Mouse (Mus musculus): ENCODE results near the gene Abcd3. TPM values are rescaled to one million over a fixed set of nuclear protein-coding genes. Genes with fewer than 3 reads are reported as not detected.

Gene Abcd3
- polyA plus RNA-seq (2016; fragmentation: Nextera tagmentation; extraction: Ambion mirVana), result 39.1 and 39.9 TPM in 2 replicates

DNA sequence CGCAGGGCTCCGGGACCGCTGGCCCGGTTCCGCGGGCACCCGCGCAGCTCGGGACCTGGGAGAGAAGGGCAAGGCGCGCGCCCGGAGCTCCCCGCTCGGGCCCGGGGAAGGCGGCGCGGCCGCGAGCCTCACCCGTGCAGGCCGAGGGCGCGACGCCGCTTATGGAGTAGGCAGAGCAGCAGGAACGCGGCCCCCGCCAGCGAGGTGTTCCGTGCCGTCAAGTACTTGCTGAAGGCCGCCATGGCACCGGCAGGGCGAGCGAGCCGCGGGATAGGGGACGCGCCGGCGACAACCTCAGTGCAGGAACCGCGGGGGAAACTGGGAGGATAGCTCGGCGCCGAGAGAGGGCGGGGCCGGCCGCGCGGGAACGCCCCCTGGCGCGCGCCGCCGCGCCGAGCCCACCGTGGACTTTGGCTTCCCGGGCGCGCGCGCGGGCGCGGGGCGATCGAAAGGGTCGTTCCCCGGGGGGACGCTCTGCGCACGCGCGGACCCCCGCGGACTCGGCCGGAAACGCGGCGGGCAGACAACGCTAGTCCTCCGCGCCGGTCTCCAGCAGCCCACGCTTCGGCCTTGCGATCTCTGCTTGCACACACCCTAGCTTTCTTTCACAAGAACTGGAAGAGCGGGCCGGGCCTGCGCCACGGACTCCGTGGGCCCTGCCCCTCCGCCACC, at the start of gene Abcd3:
Abcd3 (minus strand) TSS at position 426 of the 672 bp plus-strand sequence.
- Histone ChIP-seq H3K27ac (peak within 1 kb of the TSS; percentile 97), H3K4me3 (peak within 1 kb of the TSS; percentile 90), H3K27me3 (ENCODE audit: insufficient read depth, poor library complexity, severe bottlenecking) (no peaks in the 10 kb centered on the region), H3K9me3 (no peaks in the 10 kb centered on the region), H3K4me1 (replicated peaks) (peaks cover 20% of the 10 kb centered on the region), H3K36me3 (no peaks in the 10 kb centered on the region)
- DNase-seq (ENCODE audit: low spot score), result peak; percentile 92
- WGBS, result under 1% methylated on average over 99 of the region's 99 CpGs

DNA sequence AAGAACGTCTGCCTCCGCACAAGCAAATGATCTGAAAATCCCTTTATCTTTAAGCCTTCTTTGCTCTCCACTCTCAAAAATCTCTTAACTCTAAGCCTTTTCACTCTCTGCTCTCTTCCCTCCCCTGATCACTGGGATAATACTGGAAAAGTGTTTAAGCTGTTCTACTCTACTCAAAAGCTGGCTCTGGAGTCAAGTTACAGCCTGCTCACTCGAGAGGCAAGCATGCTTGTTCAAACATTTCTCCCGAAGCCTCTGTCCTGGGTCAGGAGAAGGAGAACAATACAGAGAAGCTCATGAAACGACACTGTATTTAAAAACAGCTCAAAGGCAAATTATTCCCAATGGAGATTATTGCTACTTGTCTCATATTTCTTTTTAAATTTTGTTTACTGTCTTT, 44.0 kb upstream of the Abcd3 start:
- Histone ChIP-seq H3K27me3 (ENCODE audit: insufficient read depth, poor library complexity, severe bottlenecking) (no peaks in the 10 kb centered on the region), H3K36me3 (no peaks in the 10 kb centered on the region), H3K4me1 (replicated peaks) (peaks cover 11% of the 10 kb centered on the region), H3K9me3 (no peaks in the 10 kb centered on the region), H3K27ac (no peak overlapping the region), H3K4me3 (no peak overlapping the region)
- DNase-seq (ENCODE audit: low spot score), result no peak
- 39% methylated on average over 5 of the region's 5 CpGs for WGBS

DNA sequence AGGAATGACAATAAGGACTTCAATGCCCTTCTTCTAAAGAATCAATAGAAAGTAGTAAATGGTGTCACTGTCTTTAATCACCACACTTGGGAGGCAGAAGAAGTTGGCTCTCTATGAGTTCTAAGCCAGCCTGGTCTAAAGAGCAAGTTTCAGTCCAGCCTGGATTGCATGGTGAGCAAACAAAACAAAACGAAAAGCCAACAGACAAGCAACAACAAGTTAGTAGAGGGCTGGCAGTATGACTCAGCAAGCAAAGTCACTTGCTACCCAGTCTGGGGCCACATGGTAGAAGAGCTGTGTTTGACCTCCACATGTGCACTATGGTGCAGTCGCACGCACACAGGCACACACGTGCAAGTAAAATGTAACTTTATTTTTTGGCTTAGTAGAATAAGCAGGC, 41.0 kb upstream of the Abcd3 start:
- no peak for DNase-seq (ENCODE audit: low spot score)
- Histone ChIP-seq H3K4me3 (no peak overlapping the region), H3K4me1 (replicated peaks) (peaks cover 11% of the 10 kb centered on the region), H3K27ac (no peak overlapping the region), H3K36me3 (no peaks in the 10 kb centered on the region), H3K9me3 (no peaks in the 10 kb centered on the region), H3K27me3 (ENCODE audit: insufficient read depth, poor library complexity, severe bottlenecking) (no peaks in the 10 kb centered on the region)
- 92% methylated on average over 4 of the region's 4 CpGs for WGBS

DNA sequence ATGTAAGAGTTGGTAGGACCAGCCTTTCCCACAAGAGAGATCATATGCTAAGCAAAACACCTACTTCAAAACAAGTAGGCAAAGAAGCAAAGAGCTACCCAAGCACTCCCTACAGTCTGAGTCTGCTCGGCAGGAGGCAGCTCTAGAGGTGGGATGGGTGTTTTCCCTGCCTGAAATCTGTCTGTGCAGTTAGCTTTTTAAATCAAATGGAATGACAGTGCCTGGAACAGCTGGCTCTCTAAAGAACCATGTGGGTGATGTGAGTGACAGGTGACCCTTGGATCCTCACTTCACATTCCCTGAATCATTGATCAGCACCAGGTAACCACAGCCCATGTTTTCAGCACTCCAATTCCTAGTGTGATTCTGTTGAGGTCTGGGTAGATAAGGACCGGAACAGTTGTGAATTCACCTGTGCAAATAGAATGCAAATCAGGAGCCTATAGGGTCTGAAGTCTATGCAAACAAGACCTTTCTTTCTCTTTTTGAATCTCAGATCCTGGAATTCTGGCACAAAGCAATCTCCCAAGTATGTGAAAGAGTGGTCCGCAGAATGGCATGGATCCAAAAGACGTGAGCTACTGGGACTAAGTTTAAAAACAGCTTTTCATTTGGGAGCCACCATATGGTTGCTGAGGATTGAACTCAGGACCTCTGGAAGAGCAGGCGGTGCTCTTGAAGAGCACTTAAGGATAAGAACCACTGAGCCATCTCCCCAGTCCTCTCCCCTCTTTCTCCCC, 38.8 kb upstream of the Abcd3 start:
- Histone ChIP-seq H3K27ac (no peak overlapping the region), H3K36me3 (no peaks in the 10 kb centered on the region), H3K4me3 (no peak overlapping the region), H3K4me1 (replicated peaks) (peaks cover 8% of the 10 kb centered on the region), H3K27me3 (ENCODE audit: insufficient read depth, poor library complexity, severe bottlenecking) (no peaks in the 10 kb centered on the region), H3K9me3 (no peaks in the 10 kb centered on the region)
- DNase-seq (ENCODE audit: low spot score), result no peak
- WGBS, result 78% methylated on average over 5 of the region's 5 CpGs

DNA sequence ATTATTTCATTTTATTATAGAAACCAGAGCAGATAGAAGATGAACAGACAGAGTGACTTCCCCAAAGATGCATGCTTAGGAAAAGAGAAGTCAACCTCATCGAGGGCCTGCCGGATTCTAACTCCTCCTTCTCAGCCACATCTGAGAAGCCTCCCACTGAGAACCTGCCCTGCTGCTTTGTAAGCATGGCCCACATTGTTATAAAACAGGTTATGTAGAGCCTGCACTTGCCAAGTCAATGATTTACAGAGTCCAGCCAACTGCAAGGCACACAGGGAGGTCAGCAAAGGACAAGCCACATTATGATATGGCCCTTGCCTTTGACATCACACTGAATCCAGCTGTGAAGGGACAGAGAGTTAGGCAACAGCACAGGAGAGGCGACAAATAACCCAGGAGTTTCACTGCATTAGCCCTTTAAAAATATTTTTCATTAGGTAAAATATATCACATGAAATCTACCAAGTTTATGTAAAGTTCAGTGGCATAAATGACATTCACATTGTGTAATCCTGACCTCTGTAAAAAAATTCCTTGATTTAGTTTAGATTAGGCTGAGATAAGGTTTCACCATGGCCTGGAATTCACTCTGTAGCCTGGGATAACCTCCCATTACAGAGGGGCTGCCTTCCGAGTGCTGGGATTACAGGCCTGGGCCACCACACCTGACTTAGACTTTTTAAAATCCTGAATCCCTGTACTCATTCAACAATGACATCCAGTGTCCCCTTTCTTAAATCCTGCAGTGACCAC, 37.1 kb upstream of the Abcd3 start:
- H3K36me3 ChIP-seq, result no peaks in the 10 kb centered on the region
- no peak for DNase-seq (ENCODE audit: low spot score)
- H3K27ac ChIP-seq, result no peak overlapping the region
- no peaks in the 10 kb centered on the region for H3K27me3 ChIP-seq (ENCODE audit: insufficient read depth, poor library complexity, severe bottlenecking)
- H3K4me3 ChIP-seq, result no peak overlapping the region
- H3K4me1 ChIP-seq (replicated peaks), result peaks cover 2% of the 10 kb centered on the region; the same call in 1 of the 2 replicates
- WGBS, result 47% methylated on average over 4 of the region's 4 CpGs
- H3K9me3 ChIP-seq, result no peaks in the 10 kb centered on the region

DNA sequence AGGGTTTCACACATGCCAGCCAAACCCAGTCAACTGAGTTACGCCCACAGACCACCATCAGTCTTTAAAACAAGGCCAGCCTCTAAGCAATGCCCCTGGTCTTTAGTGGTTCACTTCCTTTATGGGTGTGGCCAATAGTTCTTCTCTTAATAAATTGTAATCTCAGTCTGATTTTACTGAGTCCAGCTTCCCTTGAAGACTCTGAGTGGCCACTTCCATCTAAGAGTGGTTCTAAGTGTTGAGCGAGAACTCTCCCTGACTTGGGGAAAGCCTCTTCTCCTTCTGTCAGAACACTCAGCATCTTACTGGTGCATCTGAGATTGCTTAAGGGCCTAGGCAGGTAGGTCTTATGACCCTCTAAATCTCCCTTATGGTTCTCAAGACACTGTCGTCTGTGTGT, 35.9 kb upstream of the Abcd3 start:
- Histone ChIP-seq H3K9me3 (no peaks in the 10 kb centered on the region), H3K4me1 (replicated peaks) (peaks cover 2% of the 10 kb centered on the region; the same call in 1 of the 2 replicates), H3K36me3 (no peaks in the 10 kb centered on the region), H3K4me3 (no peak overlapping the region), H3K27me3 (ENCODE audit: insufficient read depth, poor library complexity, severe bottlenecking) (no peaks in the 10 kb centered on the region), H3K27ac (no peak overlapping the region)
- DNase-seq (ENCODE audit: low spot score), result no peak
- WGBS, result 87% methylated on average over 3 of the region's 3 CpGs

DNA sequence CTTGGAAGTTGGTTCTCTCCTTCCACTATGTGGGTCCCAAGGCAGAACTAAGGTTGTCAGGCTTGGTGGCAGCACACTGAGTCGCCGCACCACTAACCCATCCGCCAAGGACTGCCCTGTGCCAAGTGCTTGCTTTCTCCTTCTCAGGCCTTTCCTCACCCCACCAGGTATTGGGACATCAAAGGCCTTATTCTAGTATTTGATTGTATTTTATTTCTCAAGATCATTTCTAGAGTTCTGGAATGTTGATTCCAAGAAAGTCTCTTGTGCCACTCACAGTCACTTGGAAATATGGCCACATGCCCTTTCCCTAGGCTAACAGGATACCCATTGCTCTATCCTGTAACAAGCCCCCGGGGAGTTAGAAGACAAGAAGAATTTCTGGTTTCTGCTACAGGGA, 35.3 kb upstream of the Abcd3 start:
- Histone ChIP-seq H3K27ac (no peak overlapping the region), H3K9me3 (no peaks in the 10 kb centered on the region), H3K27me3 (ENCODE audit: insufficient read depth, poor library complexity, severe bottlenecking) (no peaks in the 10 kb centered on the region), H3K4me3 (no peak overlapping the region), H3K36me3 (no peaks in the 10 kb centered on the region), H3K4me1 (replicated peaks) (peaks cover 2% of the 10 kb centered on the region; the same call in 1 of the 2 replicates)
- 92% methylated on average over 4 of the region's 4 CpGs for WGBS
- DNase-seq (ENCODE audit: low spot score), result no peak

DNA sequence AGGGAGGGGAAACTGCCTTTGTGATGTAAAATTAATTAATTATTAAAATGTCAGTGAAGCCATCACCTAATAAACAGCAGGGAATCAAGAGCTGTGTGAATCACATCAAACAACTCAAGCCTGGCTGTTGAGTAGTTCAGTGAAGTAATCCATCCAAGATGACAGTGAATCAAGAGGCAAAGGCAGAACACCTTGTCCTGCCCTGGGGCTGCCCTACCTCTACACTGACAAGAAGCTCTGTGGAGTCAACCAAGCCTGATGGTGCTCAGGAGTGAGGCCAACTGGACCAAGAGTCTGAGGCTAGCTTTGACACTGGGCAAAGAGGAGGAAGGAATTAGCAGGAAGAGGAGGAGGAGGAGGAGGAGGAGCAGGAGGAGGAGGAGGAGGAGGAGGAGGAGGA, 32.2 kb upstream of the Abcd3 start:
- no peak for DNase-seq (ENCODE audit: low spot score)
- Histone ChIP-seq H3K27me3 (ENCODE audit: insufficient read depth, poor library complexity, severe bottlenecking) (no peaks in the 10 kb centered on the region), H3K27ac (no peak overlapping the region), H3K4me1 (replicated peaks) (peaks cover 7% of the 10 kb centered on the region), H3K4me3 (no peak overlapping the region), H3K36me3 (no peaks in the 10 kb centered on the region), H3K9me3 (no peaks in the 10 kb centered on the region)

DNA sequence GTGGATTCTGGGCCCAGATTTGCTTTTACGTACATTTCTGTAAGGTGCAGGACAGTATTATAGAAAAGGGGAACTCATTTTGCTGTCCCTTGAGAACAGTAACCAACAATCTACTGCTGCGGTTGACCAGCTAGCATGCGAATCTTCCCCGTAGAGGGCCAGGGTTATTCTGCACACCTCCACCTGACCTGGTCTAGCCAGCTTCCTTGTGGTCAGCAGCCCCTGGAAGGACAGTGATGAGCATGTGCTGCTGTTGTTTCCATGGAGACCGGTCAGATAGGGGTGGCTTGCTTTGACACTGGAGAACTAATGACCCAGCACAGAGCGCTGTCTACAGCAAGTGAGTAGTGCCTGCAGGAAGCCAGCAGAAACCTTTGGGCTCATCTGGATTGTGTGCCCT, 29.6 kb upstream of the Abcd3 start:
- Histone ChIP-seq H3K4me3 (no peak overlapping the region), H3K27ac (no peak overlapping the region), H3K9me3 (no peaks in the 10 kb centered on the region), H3K4me1 (replicated peaks) (peaks cover 7% of the 10 kb centered on the region), H3K36me3 (no peaks in the 10 kb centered on the region), H3K27me3 (ENCODE audit: insufficient read depth, poor library complexity, severe bottlenecking) (no peaks in the 10 kb centered on the region)
- DNase-seq (ENCODE audit: low spot score), result no peak
- 91% methylated on average over 6 of the region's 6 CpGs for WGBS

DNA sequence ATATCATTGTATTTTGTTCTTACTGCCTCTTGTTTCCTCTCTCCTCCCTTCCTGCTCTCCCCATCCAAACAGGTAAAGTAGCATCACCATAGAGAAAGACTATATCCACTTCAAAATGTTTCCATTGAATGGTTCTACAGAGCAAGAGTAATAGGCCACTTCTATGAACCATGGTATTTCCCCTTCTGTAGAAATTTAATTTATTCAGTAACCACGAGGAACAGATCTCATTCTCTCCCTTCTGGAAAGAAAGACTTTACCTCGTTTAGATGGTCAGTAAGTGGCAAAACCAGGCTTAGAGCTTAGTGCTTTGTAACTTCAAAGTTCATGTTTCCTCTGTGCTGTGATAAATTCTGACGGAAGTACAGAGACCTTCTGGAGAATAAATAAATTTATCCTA, 28.9 kb upstream of the Abcd3 start:
- 87% methylated on average over 3 of the region's 3 CpGs for WGBS

DNA sequence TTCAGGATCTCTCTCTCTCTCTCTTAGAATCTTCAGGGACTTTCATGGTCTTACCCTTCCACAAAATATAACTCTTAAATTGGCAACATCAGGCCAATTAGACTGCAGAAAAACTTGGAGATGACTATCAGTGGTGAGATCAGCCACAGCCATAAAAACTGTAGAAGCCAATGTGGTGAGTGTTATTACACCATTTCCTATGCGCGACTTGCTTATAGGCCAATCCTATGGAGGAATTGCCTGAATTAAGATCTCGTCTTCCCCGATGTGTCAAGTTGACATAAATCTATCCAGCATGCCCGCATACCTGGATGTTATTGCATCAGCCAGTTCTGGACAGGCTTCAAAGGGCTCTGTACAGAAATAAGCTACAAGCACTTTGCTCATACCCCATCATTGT, 28.2 kb upstream of the Abcd3 start:
- no peak for DNase-seq (ENCODE audit: low spot score)
- WGBS, result 93% methylated on average over 5 of the region's 5 CpGs

More for the DNA sequence above, 28.9 kb upstream of the Abcd3 start:
- Histone ChIP-seq H3K9me3 (no peaks in the 10 kb centered on the region), H3K36me3 (no peaks in the 10 kb centered on the region), H3K4me1 (replicated peaks) (peaks cover 7% of the 10 kb centered on the region), H3K27ac (no peak overlapping the region), H3K27me3 (ENCODE audit: insufficient read depth, poor library complexity, severe bottlenecking) (no peaks in the 10 kb centered on the region), H3K4me3 (no peak overlapping the region)
- no peak for DNase-seq (ENCODE audit: low spot score)

DNA sequence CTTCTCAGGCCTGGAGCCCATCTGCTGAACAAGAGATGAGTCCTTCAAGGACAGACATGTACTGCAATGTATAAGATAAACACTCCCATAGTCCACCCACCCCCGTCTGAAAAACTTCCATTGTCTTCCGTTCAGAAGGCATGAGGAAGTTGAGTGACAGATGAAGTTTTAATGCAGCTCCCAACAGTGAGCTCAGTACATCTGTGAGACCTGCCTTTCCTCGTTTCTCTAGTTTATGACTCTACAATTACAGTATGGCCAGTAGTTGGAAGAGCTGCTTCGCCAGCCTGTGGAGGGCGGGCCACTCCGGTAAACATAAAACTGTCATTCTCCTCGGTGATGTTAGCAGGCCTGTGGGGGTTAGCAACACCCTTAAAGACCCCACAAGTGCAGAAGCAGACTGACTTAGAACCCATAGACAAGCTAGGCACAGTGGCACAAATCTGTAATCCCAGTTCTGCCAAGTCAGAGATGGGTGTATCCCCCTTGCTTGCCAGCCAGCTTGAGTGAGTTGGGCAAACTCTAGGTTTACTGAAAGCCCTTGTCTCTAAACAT, 27.3 kb upstream of the Abcd3 start:
- Histone ChIP-seq H3K4me1 (replicated peaks) (peaks cover 6% of the 10 kb centered on the region), H3K36me3 (no peaks in the 10 kb centered on the region), H3K27me3 (ENCODE audit: insufficient read depth, poor library complexity, severe bottlenecking) (no peaks in the 10 kb centered on the region), H3K4me3 (no peak overlapping the region), H3K27ac (no peak overlapping the region), H3K9me3 (0 out of 2 replicates have a peak, but pooled peaks cover 3% of the 10 kb centered on the region)
- no peak for DNase-seq (ENCODE audit: low spot score)
- 85% methylated on average over 7 of the region's 7 CpGs for whole genome bisulfite sequencing

More for the DNA sequence above, 28.2 kb upstream of the Abcd3 start:
- peaks cover 7% of the 10 kb centered on the region for H3K4me1 ChIP-seq (replicated peaks)
- 0 out of 2 replicates have a peak, but pooled peaks cover 2% of the 10 kb centered on the region for H3K9me3 ChIP-seq
- no peaks in the 10 kb centered on the region for H3K36me3 ChIP-seq
- H3K4me3 ChIP-seq, result no peak overlapping the region
- H3K27ac ChIP-seq, result no peak overlapping the region
- no peaks in the 10 kb centered on the region for H3K27me3 ChIP-seq (ENCODE audit: insufficient read depth, poor library complexity, severe bottlenecking)
